Mouse (Mus musculus) splenic B cell, adult 2 months (primary cell): ENCODE measurements around the gene Grcc10.

ENCODE experiments used
- DNase-seq: peaks from one replicate; pipeline ENCODE4 v3.0.0-alpha.2; 2011; ENCODE audit warnings: low read depth, low spot score
- H3K27me3 ChIP-seq: 2 replicates; pipeline ENCODE4 v1.6.1; 2012; ENCODE audit warnings: mild to moderate bottlenecking, low read length, moderate library complexity, mixed read lengths; ENCODE audit not compliant: control insufficient read depth, poor library complexity, insufficient read depth, severe bottlenecking
- H3K36me3 ChIP-seq: 2 replicates; pipeline ENCODE4 v1.6.1; 2012; ENCODE audit warnings: mild to moderate bottlenecking, low read length, moderate library complexity, mixed read lengths; ENCODE audit not compliant: control insufficient read depth, poor library complexity, insufficient read depth, severe bottlenecking

Gene Grcc10

DNA sequence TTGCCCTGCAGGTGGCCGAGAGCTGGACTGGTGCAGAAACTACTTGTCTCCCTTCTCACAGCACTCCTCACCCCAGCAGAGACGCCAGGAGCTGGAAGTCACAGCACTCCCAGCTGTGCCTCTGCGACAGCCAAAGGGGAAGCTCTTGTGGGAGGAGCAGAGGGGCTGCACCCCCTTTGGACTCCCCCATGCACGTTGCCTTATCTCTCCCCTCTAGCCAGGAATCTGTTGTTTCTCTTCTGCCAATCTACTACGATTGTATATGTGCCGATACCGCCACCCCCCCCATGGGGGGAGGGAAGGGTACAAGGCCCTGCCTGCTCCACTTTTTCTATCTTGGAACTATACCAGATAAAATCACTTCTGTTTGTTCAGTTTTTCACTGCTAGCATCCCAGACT lies 37.4 kb downstream of the Grcc10 start:
- no peaks in the 10 kb centered on the region for H3K27me3 ChIP-seq
- H3K36me3 ChIP-seq, result peaks cover 17% of the 10 kb centered on the region
- no peak for DNase-seq

DNA sequence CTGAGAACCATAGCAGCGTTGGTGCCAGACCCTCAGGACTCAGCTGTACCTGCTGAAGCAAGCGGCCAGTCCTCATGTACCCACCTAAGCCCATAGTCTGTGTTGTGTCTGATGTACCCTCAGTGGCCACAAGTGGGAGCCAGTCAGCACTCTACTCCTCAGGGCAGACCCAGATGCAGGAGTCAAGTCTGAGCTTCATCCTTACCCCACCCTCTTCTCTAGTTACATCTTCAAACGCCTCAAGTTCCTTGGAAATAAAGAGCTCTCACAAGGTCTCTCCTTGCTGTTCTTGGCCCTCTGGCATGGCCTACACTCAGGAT lies 38.4 kb downstream of the Grcc10 start:
- Histone ChIP-seq H3K27me3 (no peaks in the 10 kb centered on the region), H3K36me3 (peaks cover 17% of the 10 kb centered on the region)
- DNase-seq, result peak; percentile 86

DNA sequence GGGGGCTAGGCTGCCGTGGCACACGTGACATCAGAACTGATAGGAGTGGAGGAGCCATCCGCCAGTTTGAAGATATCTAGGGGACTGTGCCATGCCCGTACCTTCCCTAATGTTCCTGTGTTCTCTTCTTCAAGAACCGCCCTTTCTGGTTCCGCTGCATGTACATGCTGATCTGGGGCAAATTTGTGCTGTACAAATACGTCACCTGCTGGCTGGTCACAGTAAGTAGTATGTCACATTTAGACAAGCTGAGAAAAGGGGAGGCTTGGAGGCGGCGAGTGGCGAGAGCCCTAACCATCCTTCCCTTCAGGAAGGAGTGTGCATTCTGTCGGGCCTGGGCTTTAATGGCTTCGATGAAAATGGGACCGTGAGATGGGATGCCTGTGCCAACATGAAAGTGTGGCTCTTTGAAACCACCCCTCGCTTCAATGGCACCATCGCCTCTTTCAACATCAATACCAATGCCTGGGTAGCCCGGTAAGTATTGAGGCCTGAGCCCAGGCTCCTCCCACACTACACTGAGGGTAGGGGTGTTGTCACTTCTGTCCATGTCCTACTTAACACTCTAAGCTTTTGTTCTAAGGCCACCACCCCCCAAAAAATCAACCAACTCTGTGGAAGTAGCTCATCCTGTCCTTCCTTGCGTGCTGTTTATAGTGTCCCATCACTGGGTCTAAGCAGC lies 38.9 kb downstream of the Grcc10 start:
- Histone ChIP-seq H3K27me3 (no peaks in the 10 kb centered on the region), H3K36me3 (peaks cover 15% of the 10 kb centered on the region)
- no peak for DNase-seq

DNA sequence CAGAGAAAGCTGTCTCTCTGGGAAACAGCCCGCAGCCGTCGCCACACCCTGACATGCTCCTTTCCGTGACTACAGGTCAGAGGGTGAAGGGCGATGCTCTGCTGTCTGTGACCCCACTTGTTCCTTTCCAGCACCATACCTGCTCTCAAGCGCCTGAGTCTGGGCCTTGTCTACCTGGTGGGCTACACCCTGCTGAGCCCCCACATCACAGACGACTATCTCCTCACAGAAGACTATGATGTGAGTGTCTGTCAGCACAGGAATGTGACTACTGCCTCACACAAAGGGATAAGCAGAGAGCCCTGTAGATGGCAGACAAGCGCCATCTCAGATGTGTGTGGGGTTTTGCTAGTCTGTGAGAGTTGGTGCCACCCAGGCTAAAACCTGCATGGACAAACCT lies 39.8 kb downstream of the Grcc10 start:
- no peaks in the 10 kb centered on the region for H3K27me3 ChIP-seq
- H3K36me3 ChIP-seq, result peaks cover 15% of the 10 kb centered on the region
- peak; percentile 57 for DNase-seq

DNA sequence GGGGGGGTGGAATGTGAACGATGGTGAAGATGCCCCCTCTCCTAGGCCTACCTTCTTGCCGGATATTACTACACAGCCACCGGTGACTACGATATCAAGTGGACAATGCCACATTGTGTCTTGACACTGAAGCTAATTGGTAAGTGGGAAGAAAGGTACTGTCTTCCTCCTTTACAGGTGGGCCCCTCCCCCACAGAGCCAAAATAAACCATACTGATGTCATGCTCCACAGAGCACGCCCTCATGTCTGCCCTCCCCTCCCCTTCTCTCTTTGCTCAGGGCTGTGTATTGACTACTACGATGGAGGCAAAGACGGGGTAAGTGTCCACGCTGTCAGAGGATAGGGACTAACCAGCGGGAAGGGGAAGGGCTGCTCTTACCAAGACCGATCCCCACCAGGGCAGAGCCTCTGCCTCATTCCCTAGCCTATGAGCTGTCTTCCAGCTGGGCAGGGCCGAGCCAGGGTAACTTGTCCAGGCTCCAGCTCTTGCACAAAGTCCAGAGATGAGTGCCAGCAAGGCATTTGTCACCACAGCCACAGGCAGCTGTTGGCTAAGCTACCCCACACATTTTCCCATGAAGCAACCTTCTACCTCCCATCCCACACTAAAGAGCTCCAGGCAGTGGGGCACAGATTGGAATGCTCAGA lies 41.1 kb downstream of the Grcc10 start:
- DNase-seq, result no peak
- H3K36me3 ChIP-seq, result peaks cover 10% of the 10 kb centered on the region

DNA sequence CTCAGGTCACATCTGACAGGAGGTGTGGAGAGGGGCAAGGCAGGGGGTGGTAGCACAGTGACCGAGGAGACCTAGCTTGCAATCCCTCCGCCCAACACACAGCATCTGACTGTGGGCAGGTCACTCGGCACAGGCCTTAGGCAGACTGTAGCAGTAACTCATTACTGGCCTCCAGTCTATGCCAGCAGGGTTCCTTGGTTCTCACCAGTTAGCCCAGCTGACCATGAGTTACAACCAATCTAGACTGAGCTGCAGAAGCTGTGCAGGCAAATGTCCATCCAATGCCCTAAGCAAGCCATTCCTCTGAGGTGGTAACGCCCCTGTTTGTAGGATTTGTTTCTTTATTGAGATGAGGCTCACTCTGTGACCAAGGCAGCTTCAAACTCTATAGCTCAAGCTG lies 41.8 kb downstream of the Grcc10 start:
- Histone ChIP-seq H3K27me3 (no peaks in the 10 kb centered on the region), H3K36me3 (peaks cover 8% of the 10 kb centered on the region)
- no peak for DNase-seq

More for the DNA sequence above, 41.1 kb downstream of the Grcc10 start:
- no peaks in the 10 kb centered on the region for H3K27me3 ChIP-seq

DNA sequence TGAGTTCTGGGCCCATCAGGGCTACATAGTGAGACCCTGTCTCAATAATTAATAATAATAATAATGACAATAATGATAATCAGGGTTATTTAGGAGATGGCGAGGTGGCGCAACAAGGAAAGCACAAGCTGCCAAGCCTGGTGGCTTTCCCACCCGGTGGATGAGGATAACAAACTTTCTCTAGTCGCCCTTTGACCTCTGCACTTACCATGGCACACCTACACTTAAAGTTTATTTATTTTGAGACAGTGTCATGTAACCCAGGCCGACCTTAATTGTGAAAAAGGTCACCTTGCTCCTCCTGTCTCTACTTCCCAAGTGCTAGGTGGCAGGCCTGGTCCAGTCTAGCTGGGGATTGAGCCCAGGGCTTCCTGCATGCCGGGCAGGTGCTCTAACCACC lies 42.4 kb downstream of the Grcc10 start:
- H3K27me3 ChIP-seq, result no peaks in the 10 kb centered on the region
- no peak for DNase-seq
- H3K36me3 ChIP-seq, result peaks cover 5% of the 10 kb centered on the region

DNA sequence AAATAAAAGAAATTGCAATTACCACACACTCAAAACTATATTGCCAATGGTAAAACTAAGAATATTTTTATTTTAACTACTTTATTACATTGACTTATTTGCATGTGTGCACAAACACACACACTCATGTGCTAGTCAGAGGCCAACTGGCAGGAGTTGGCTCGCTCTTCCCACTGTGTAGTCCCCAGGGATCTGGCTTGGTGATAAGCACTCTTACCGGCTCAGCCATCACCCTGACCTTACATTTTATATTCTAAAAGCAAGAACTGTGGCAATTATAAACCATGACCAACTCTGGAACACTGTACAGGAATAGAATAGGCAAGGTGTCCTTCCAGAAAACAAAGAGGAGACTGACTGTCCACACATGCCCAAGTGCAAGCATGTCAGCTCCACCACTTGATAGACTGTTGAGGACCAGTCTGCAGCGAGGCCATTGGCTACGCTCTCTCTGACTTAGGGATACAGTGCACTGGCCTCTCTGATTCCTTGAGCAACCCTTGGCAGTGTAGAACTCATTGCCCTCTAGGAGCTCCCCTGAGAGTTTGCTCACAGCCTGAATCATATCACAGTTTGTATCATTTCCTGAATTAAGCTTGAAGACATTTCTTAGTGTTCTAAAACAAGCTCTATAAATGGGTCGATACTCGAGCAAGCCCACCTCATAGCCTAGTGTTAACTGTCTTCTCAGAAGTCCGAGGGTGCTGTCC lies 44.6 kb downstream of the Grcc10 start:
- no peaks in the 10 kb centered on the region; the same call in none of the 2 replicates for H3K36me3 ChIP-seq
- H3K27me3 ChIP-seq, result no peaks in the 10 kb centered on the region
- DNase-seq, result no peak

DNA sequence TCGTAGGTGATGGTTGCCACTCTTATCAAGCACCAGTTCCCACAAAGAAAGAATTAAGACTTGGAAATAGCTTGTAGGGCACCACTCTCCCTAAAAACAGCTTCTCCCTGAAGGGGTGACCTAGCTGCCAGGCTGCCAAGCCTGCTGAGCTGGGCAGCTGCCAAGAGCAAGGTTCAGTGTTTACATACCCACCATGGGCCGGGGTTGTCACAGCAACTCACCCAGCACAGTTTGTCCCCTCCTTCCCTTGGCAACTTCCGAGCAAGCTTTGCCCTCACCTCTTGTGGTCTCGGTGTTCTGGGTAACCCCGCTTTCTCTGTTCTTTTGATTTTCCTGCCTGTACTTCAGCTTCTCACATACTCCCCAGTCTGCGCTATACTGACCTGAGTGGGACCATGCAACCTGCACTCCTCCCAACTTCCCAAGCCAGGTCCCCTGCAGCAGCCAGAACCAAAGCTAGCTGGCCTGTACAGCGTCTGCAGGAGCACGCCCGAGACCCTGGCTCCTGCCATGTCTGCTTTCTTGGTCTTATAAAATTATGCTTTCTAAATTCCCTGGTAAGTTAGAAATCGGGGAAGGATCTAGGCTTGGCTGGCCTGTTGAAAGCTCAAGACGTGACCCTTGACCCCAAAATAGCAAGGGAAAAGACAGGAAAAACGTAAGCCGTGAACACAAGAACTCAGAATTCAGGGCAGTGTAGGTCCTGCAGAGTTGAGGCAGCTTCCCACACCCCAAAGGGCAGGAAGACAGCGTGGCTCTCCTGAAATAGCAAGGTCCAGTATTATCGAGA lies 46.8 kb downstream of the Grcc10 start:
- Histone ChIP-seq H3K27me3 (no peaks in the 10 kb centered on the region), H3K36me3 (no peaks in the 10 kb centered on the region; the same call in none of the 2 replicates)
- DNase-seq, result no peak

DNA sequence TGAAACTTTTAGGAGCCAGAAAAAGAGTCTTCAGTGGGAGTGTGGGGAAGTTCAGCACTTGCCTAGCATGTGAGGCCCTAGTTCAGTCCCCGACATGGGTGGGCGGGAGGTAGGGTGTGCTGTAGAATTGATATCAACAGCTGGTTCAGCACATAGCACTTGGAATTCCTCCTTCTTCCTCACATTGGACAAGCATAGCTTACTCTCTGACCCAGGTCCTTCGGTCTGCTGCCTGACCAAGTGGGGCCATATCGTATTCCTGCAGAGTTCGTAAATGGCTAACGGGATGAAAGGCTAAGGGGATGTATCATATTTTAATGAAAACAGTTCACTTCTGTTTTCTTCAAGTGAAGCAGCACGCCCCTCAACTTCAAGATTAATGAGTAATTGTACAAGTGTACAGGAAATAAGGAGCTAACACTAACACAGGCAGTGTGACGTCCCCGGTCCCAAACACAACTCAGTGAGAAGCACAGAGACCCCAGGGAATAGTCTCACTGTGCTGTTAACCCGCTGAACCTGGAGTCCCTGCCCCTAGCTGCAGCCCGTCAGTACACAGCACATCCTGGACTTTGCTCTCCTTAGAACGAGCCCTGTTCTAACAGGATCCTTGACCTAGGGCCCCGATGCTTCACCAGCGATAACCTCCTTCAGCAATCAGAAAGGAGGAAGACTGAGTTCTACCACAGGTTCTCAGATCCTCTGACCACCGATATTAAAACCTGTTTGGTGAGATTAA lies 47.8 kb downstream of the Grcc10 start:
- Histone ChIP-seq H3K27me3 (no peaks in the 10 kb centered on the region), H3K36me3 (no peaks in the 10 kb centered on the region; the same call in 1 of the 2 replicates)
- no peak for DNase-seq

DNA sequence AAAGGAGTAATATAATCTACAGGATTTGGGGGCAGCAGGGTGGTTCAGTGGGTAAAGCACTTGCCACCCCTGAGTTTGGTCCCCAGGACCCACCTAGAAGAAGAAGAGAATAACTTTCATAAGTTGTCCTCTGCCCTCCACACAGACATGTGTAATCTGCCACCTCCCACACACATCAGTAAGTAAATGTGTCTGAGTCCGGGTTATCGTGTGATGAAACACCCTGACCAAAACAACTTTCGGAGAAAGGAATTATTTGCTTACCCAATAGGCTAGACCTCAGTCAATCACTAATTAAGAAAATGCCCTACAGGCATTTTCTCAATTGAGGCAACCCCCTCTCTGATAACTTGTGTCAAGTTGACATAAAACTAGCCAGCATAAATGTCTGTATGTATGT lies 50.7 kb downstream of the Grcc10 start:
- DNase-seq, result no peak
- no peaks in the 10 kb centered on the region for H3K27me3 ChIP-seq
- no peaks in the 10 kb centered on the region for H3K36me3 ChIP-seq
